Mouse (Mus musculus) monocyte, adult 2 months (primary cell): ENCODE measurements around the gene Bglap2.
"Not testable (repeated sequence)": the region's sequence is repeated elsewhere in the genome, so short reads cannot be mapped to it uniquely, and the experiment has no call there.

Experiments
- DNase-seq, 2 experiments: peaks; one replicate each; pipeline ENCODE4 v3.0.0; 2022; ENCODE audit warnings: low spot score in 2 of 2, low read depth in 1 of 2

Bglap2 gene

DNA sequence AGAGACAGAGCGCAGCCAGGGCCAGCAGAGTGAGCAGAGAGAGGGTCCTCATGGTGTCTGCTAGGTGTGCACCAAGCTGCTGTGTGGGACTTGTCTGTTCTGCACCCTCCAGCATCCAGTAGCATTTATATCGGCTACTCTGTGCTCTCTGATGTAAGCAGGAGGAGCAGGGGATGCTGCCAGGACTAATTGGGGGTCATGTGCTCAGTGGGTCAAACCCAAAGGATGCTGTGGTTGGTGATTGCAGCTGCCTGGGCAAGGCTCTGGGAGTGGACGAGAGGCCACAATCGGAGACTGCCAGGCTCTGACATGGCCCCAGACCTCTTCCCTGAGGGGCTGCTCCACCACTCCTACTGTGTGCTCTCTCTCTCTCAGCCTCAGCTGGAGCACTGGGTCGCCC is at the start of gene Bglap2:
Gene Bglap2, minus strand, starts transcription at position 101 of the 400 bp plus-strand sequence.
- DNase-seq: not testable (repeated sequence)

DNA sequence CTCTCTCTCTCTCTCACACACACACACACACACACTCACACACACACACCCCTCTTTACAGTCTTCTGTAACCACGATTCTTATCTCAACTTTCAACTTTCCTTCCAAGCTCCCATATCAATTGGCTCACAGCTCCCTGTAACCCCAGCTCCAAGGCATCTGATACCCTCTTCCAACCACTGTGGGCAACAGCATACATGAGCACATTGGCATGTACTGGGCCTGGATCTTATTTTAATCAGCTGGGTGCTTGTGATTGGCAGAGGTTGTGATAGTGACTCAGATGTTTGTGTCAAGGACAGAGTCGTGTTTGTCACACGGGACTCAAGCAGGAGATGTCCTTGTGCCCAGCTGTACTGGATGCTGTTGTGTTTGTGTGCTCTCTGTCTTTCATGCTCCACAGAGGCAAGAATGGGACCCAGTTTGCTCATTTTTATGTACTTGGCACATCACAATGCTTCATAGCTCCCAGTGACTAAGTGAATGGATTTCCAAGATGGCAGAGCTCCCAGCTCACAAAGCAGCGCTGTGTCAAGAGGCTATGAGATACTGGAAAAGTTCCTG is 48.9 kb upstream of the Bglap2 start:
- no peak for DNase-seq

DNA sequence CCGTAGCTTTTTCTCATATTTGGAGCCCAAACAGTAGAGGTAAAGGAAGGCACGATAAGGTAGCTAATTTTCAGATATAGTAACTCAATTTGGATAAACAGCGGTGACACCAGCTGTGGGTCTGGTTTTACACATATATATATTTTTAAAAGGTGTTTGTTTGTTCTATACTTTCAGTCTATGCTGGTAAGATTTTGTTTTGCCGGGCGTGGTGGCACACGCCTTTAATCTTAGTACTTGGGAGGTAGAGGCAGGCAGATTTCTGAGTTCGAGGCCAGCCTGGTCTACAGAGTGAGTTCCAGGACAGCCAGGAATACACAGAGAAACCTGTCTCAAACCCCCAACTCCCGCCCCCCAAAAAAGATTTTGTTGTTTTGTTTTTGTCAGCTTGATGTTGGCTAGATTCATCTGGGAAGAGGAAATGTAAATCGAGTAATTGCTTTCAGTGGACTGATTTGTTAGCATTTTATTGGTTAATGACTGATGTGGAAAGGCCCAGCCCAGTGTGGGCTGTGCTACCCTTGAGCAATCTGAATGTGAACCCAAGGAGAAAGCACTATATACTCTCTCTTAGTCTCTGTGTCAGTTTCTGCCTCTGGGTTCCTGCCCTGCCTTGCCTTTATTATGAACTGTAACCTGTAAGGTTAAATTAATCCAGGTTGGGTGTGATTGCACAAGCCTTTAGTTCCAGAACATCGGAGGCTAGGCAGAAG is 47.4 kb upstream of the Bglap2 start:
- no peak for DNase-seq

- DNase-seq: no peak
Observed at GRCm38 (mm10) chr3:88425330-88425689, 46.8 kb upstream of the Bglap2 start.

DNA sequence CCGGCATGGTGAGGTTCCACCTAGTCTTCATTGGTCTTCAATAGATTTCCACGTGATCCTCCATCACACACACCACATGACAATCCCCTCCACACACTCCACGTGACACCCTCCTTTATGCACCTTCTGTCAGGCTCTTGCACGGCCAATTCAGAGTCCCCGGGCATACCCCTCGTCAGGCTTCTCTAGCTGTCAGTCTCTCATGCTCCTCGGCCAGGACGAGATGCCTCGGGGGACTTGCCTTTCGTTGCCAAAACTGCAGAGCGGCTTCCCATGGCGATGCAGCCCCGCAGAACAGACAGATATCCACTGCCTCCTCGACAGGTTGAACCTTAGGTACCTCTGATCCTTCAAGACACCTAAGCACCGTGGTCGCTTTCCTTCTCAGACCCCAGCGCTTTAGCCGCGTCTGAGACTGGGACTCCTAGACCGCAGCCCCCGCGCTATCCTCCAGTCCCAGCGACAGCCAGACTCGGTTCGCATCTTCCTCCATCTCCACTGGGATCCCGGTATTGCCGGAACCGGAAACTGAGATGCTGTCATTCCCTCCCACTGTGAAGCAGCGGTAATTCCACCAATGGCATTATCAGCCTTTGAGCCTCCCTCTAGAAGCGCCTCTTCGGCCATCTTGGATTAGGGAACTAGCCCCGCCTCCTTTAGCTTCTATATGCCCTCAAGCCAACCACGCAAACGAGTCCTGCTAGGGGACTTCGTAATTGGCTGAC is 46.3 kb upstream of the Bglap2 start, which contains the start of gene Slc25a44:
Gene Slc25a44, minus strand, starts transcription at position 535 of the 725 bp plus-strand sequence.
- DNase-seq: peak; percentile 82 to 87

- no peak for DNase-seq
Observed at GRCm38 (mm10) chr3:88422020-88422720, 43.7 kb upstream of the Bglap2 start.

GRCm38 (mm10) chr3:88420771-88421170 is 42.3 kb upstream of the Bglap2 start:
- DNase-seq: no peak

- DNase-seq: no peak
Observed at GRCm38 (mm10) chr3:88418016-88418415, 39.5 kb upstream of the Bglap2 start.

DNA sequence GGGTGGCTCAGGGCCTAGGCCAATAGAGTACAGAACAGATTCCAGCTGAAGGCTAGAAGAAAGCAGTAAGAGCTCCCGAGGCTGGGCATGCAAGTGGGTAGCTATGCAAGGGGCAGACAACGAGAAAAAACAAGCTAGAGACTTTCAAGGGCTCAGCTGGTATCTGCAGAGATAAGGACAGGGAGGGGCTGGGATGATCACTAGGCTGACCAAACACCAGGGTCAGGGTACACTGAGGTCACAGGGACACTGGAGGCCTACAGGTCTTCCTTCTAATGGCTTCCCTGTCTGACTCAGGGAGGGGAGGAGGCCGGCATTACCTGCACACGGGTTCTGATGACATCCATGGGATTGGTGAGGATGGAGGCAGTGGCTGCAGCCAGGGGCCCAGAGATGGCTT is 37.2 kb upstream of the Bglap2 start:
- DNase-seq: no peak

DNA sequence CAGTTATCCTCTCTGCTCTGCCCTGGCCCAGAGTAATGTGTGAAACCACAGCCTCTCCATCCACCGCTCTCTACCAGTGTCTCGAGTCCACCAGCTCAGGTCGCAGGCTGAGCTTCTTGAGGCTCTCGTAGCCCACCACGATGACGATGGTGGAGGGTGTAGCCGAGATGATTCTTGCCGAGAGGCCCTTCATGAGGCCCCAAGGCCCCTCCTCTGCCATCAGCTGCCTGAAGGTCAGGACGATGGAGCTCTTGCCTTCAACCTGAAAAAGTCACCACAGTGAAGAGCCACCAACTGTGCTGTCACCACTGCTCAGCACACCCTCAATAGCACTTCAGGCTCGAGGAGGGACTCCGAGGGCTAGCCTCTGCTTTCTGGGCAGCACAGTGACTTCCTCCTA is 34.1 kb upstream of the Bglap2 start:
- no peak for DNase-seq

DNA sequence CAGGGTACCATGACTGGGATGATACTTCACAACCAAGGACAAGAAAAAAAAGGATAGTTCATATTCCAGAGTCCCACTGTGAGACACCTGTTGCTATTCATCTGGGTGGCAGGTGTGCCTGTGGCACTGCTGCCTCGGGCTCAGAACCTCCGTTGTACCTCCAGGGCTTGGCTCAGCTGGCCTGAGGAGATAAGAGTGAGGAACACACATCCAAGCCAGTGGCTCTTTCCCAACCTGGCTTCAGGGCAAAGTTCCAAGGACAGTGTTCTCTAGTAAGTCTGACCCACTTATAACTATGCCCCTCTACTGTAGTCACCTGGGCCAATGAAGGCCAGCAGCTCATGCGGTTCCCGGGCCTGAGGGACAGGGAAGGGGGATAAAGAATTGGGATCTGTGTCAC is 33.2 kb upstream of the Bglap2 start:
- no peak for DNase-seq

DNA sequence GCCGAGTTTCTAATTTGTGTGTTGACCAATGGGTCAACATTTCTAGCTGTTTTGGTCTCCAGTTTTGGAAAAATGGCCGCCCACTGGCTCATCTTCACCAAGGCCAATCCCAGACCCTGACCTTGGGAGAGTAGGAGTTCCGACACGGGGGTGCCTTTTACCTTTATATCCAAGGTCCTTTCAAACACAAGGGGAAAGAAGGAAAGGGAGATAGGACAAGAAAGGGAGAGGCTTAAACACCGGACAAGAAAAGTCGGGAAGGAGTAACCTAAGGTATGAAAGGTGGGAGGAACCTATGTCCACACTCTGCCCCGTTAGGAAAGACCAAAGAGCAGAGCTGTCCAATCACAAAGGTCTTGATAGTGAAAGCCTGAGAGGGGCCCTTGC is 32.1 kb upstream of the Bglap2 start:
- DNase-seq: no peak

- DNase-seq: peak; percentile 82 to 90
Observed at GRCm38 (mm10) chr3:88409741-88410644, 31.5 kb upstream of the Bglap2 start, which contains the start of gene Pmf1. Gene Pmf1 (minus strand): TSS chr3:88410331.

DNA sequence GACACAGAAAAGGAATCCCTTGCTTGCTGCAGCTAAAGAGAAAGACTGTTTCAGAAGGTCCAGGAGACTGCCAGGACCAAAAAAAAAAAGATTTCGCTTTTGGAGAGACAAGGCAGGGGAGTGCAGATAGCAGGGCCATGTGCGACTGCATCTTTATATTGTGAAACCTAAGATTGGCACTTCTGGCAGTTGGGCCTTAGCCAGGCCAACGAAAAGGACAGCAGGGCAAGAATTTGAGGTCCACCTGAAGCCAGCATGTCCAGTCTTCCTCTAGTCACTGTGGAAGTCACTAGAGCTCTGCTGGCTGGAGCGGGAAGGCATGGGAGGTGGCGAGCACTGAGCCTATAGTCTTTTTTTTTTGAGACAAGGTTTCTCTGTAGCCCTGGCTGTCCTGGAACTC is 30.5 kb upstream of the Bglap2 start:
- DNase-seq: no peak

DNA sequence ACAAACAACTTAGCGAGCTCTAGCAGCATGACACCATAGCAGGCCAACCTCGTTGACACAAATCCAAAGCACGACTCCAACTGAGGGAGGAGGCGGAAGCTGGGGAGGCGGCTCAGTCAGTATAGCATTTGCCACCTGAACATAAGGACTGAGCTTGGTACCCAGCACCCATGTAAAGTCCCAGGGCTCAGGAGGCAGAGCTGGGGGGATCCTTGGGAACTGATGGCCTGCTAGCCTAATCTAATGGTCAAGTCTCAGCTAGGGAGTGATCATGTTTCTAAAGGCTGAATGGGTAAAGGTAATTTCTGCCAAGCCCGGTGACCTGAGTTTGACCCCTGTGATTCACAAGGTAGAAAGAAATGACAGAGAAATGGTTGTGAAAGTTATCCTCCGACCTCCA is 29.0 kb upstream of the Bglap2 start:
- no peak for DNase-seq

DNA sequence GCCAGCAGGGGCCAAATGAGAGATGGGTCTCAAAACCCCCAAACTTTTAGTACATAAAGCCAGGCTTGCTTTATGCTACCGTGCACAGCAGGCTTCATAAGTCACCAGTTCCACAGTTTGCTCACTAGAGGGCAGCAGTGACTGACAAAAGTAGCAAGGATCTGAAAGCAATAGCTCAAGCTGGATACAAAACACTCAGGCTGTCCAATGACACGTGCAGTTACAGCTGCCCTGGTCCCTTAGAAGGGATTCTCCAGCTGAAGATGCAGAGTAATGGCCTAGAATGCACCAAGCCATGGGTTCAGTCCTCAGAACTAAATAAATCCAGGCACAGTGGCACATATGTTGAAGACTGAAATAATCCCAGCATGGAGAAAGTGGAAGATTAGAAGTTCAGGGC is 28.6 kb upstream of the Bglap2 start:
- peak; percentile 19 to 49 for DNase-seq

DNA sequence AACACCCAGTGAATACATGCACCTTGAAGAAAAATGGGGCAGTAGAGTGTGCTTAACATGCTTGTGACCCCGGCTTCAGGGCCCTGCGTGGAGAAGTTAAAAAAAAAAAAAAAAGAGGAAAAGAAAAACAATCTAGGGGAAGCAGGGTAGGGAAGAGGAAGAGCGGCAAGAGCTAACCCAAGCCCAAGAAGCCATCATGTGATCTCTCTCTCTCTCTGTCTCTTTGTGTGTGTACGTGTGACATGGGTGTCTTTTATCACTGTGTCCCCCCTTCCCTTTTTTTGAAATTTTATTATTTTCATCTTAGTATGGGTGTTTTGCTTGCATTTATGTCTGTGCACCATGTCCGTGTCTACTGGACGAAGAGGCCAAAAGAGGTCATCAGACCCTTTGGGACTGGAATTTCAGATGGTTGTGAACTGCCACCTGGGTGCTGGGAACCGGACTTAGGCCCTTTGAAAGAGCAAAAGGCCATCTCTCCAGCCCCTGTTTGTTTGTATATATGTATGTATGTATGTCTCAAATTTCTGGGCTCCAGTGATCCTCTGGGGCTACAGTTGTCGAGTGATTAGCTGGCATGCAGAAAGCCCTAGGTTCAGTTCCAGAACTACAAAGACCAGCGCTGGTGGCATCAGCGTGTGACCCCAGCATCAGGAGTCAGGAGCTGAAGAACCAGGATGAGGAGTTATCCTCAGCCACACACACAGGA is 25.2 kb upstream of the Bglap2 start:
- DNase-seq: no peak

GRCm38 (mm10) chr3:88398666-88399065 is 20.2 kb upstream of the Bglap2 start:
- no peak for DNase-seq

DNA sequence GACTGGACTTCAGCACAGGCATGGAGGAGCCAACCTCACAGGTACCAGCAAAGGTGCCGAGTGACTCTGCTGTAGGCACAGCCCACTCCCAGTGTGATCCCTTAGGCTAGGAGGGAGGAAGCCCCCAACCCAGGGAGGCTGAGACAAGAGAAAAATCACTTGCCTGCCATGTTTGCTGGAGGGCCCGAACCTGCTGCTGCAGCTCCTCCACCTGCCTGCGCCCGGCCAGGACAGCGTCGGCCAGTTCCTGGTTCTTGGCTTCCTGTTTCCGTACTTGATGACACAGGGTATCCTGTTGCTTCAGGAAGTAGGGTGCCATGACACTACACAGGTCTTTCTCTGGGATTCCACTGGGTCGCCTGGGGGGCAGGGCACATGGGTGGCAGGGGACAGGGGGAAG is 17.2 kb upstream of the Bglap2 start:
- no peak for DNase-seq

DNA sequence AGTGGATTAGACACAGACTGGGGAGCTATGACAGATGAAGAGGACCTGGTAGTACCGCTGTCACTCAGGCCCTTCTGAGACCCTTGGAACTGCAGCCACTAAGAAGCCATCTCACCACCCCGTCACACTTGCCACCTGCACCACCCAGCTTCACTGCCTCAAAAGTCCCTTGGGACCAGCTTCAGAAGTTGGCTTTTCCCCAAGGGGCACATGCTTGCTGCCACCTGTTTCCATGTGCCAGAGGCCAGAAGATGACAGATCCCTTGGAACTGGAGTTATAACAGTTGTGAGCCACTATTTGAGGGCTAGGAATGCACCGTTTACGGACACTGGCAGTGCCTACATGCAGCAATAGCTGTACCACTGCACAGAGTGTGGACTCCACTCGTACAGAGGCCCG is 16.8 kb upstream of the Bglap2 start:
- DNase-seq: no peak
